ENCODE assay signal across 8 mouse cellular contexts in genomic region chr12:114047991-114048390, GRCm38 (mm10).
A peak's percentile ranks its signal among the peaks of the same experiment; 100 is the strongest.
DNase-seq lines count a peak whose midpoint lies in the region; ATAC-seq and TF ChIP-seq lines count a peak whose summit lies in the region.
"Not testable (repeated sequence)": the region's sequence is repeated elsewhere in the genome, so short reads cannot be mapped to it uniquely, and the experiment has no call there.

No protein-coding gene starts in this region.

- not testable (repeated sequence) for H3K9me3 ChIP-seq in ES-Bruce4 (replicated peaks; ENCODE audit: control insufficient read depth, insufficient read depth, low read length, poor library complexity, severe bottlenecking); hindbrain, embryonic 11.5 days (ENCODE audit: control insufficient read depth, low read length)

- H3K27ac ChIP-seq in ES-Bruce4 (ENCODE audit: insufficient read depth, low read length); hindbrain, embryonic 11.5 days (ENCODE audit: low read depth, low read length): not testable (repeated sequence)

- not testable (repeated sequence) for H3K36me3 ChIP-seq in ES-Bruce4 (ENCODE audit: control insufficient read depth, insufficient read depth, low read length, poor library complexity, severe bottlenecking); hindbrain, embryonic 11.5 days (ENCODE audit: control insufficient read depth, insufficient read depth, low read length)

- TF ChIP-seq CTCF in ES-Bruce4 (IDR thresholded peaks at IDR 0.05; ENCODE audit: low read depth, low read length) = peak; percentile 10

- TF ChIP-seq POLR2A in ES-Bruce4 (IDR thresholded peaks at IDR 0.05; ENCODE audit: insufficient read depth, low read length) = not testable (repeated sequence)

- not testable (repeated sequence) for TF ChIP-seq EP300 in ES-Bruce4 (IDR thresholded peaks at IDR 0.05; ENCODE audit: insufficient read depth, low read depth, low read length)

- DNase-seq in adrenal gland, adult 2 months = peak; percentile 37
- DNase-seq in embryo, embryonic 10.5 days (ENCODE audit: low spot score) = peak; percentile 31
- peak; percentile 10 for DNase-seq in hindbrain, embryonic 11.5 days (ENCODE audit: low spot score)
- DNase-seq in kidney, postnatal 14 days = peak; percentile 62
- DNase-seq in lung, postnatal 14 days = peak; percentile 10
- peak; percentile 66 for DNase-seq in thymus, postnatal 25 days

- not testable (repeated sequence) for H3K4me1 ChIP-seq in ES-Bruce4 (ENCODE audit: control insufficient read depth, insufficient read depth, low read length); hindbrain, embryonic 11.5 days (replicated peaks; ENCODE audit: control insufficient read depth, insufficient read depth, low read length)

- WGBS in hindbrain, embryonic 11.5 days = 64% methylated on average over 8 of the region's 8 CpGs

- not testable (repeated sequence) for H3K4me2 ChIP-seq in hindbrain, embryonic 11.5 days (replicated peaks; ENCODE audit: low read depth, low read length)

- H3K27me3 ChIP-seq in ES-Bruce4 (ENCODE audit: control insufficient read depth, insufficient read depth, low read length, poor library complexity, severe bottlenecking); hindbrain, embryonic 11.5 days (ENCODE audit: control insufficient read depth, insufficient read depth, low read length): not testable (repeated sequence)

- ATAC-seq in hindbrain, embryonic 11.5 days (ENCODE audit: low FRiP score) = not testable (repeated sequence)
- ATAC-seq in neutrophil, adult 5-6 weeks (ENCODE audit: extremely low read depth, insufficient number of reproducible peaks, low FRiP score, poor library complexity, severe bottlenecking) = 0 out of 2 replicates have a peak, but pooled peaks have one; percentile 23

- H3K4me3 ChIP-seq in ES-Bruce4 (ENCODE audit: low read depth, low read length); hindbrain, embryonic 11.5 days (ENCODE audit: low read depth, low read length): not testable (repeated sequence)

- not testable (repeated sequence) for H3K9ac ChIP-seq in ES-Bruce4 (ENCODE audit: low read depth, poor library complexity, severe bottlenecking); hindbrain, embryonic 11.5 days (ENCODE audit: low read depth, low read length)

Comparison
In these comparisons a context has a peak if more than half of its experiments do, and no peak if none do; other contexts are left out.
1. DNase-seq: peak in every context shown above with its lines; median percentile 66 in thymus, postnatal 25 days; 62 in kidney, postnatal 14 days; 37 in adrenal gland, adult 2 months; 31 in embryo, embryonic 10.5 days; 10 in hindbrain, embryonic 11.5 days; 10 in lung, postnatal 14 days.